Mouse (Mus musculus) heart, adult 2 months (tissue): ENCODE measurements around the gene Prpf6. TPM values are rescaled to one million over a fixed set of nuclear protein-coding genes. Genes with fewer than 3 reads are reported as not detected.

Experiments used
- DNase-seq, 2 experiments: peaks; one replicate each; pipeline ENCODE4 v3.0.0; 2021
- H3K27ac ChIP-seq: fragments of 200-600 bp; 2 replicates; pipeline ENCODE4 v1.8.1; 2022
- H3K27me3 ChIP-seq: fragments of 200-500 bp; 2 replicates; pipeline ENCODE4 v1.6.1; 2012; ENCODE audit warnings: mild to moderate bottlenecking, low read length, inconsistent platforms, mixed read lengths; ENCODE audit not compliant: control insufficient read depth, insufficient read depth
- H3K36me3 ChIP-seq: fragments of 200-500 bp; 2 replicates; pipeline ENCODE4 v1.6.1; 2012; ENCODE audit warnings: low read length, inconsistent platforms; ENCODE audit not compliant: control insufficient read depth, insufficient read depth
- H3K4me1 ChIP-seq: fragments of 200-500 bp; 2 replicates; pipeline ENCODE4 v1.6.1; 2011; ENCODE audit warnings: low read length; ENCODE audit not compliant: control insufficient read depth, insufficient read depth
- H3K4me3 ChIP-seq: fragments of 200-600 bp; 2 replicates; pipeline ENCODE4 v1.8.1; 2022
- H3K79me2 ChIP-seq: fragments of 200-500 bp; replicated peaks from 2 replicates; pipeline ENCODE4 v1.6.1; 2012; ENCODE audit warnings: mild to moderate bottlenecking, inconsistent platforms, low read length, moderate library complexity, mixed read lengths; ENCODE audit not compliant: control insufficient read depth, insufficient read depth
- H3K9ac ChIP-seq: fragments of 200-500 bp; 2 replicates; pipeline ENCODE4 v1.6.1; 2012; ENCODE audit warnings: low read depth, mild to moderate bottlenecking, control low read depth, inconsistent platforms, low read length, mixed read lengths
- CTCF ChIP-seq: fragments of 200-600 bp; IDR thresholded peaks from 2 replicates; pipeline ENCODE4 v1.8.1; 2022; ENCODE audit warnings: antibody characterized with exemption, mild to moderate bottlenecking, moderate library complexity
- EP300 ChIP-seq: fragments of 200-500 bp; IDR thresholded peaks from 2 replicates; pipeline ENCODE4 v1.6.1; 2011; ENCODE audit warnings: low read depth, low read length, control low read depth; ENCODE audit not compliant: insufficient read depth
- POLR2A ChIP-seq: fragments of 200-500 bp; IDR thresholded peaks from 2 replicates; pipeline ENCODE4 v1.6.1; 2011; ENCODE audit warnings: mild to moderate bottlenecking, low read depth, low read length, control low read depth; ENCODE audit not compliant: insufficient read depth
- WGBS: fragments of 180-500 bp; shearing (Covaris S2); methylation state at CpG from one replicate; pipeline ENCODE4 v1.1.7; 2018; 5-methylcytosine and 5-hydroxymethylcytosine counted together
- intact Hi-C: fragments of 180-260 bp; cut with DNase I; formaldehyde crosslinking; loops from one replicate; pipeline ENCODE4 v1.15.1; 2025
- polyA plus RNA-seq: library from polyadenylated mRNA; depleted of rRNA; stranded (reverse); fragments of >200 nt; gene quantifications from 2 replicates; pipeline ENCODE4 v1.2.3, GENCODE M21; 2012
- total RNA-seq, 2 experiments: library from RNA; stranded (reverse); gene quantifications; 2 replicates each; pipeline ENCODE4 v1.2.3; 2021

Prpf6 gene
- total and polyA plus RNA-seq, 3 experiments: 13.8 to 38.6 (median 35.3) TPM

DNA sequence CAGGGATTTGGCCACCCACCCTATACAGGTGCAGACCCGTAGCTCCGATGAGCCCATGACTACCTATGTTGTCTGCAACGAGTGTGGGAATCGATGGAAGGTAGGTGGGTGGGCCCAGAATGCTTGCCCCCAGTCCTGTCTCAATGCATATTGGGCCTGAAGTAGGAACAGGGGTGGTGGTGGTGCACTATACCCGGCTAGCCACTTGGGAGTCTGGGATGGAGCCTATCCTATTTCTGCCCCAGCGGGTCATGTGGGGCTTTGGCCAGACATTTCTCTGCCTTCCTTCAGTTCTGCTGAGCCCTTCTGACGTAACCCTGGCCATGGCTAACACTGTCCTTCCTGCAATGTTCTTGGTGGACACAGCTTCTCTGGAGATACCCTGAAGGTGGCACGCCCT is 95.9 kb downstream of the Prpf6 start:
- intact Hi-C loops: no loop called here
- whole genome bisulfite sequencing: 92% methylated on average over 8 of the region's 8 CpGs
- DNase-seq: peak in 1 of 2 experiments; percentile 1

DNA sequence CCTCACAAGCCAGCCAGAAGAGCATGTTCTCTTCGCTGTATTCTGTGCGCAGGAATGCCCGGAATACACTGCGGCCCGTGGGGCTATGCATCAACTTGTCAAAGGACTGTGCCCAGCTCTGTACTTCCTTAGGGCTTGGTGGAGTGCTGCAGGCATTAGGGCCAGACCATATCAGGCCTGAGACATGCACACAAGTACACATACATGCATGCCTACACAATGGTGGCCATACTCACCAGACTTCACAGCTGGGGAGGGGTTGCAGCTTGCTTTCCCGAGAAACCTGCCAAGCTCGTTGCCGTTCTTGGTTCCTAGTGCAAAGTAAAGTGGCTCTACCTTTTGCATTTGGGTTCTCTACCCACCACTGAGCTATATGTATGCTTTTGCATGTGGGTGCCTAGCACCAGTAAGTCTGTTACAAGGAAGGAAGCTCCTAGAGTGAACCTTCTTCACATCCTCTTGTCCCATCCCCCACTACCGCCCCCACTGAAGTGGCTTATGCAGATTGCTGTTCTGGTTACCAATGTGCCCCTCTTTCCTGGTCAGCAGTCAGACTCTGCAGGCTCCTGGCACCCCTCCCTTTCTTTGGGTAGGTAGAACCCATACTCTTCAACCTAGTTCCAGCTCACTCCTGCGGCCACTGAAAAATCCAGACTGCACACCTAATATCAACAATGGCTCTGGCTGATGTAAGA is 97.9 kb downstream of the Prpf6 start:
- no peak for DNase-seq
- WGBS: 91% methylated on average over 10 of the region's 10 CpGs
- intact Hi-C loops: no loop called here
- Histone ChIP-seq H3K9ac (no peak overlapping the region), H3K36me3 (no peaks in the 10 kb centered on the region), H3K4me1 (peaks cover 1% of the 10 kb centered on the region; the same call in 1 of the 2 replicates), H3K4me3 (no peak overlapping the region), H3K27ac (no peak overlapping the region), H3K27me3 (no peaks in the 10 kb centered on the region), H3K79me2 (no peaks in the 10 kb centered on the region)
- no peak for TF ChIP-seq CTCF

More for the DNA sequence above, 95.9 kb downstream of the Prpf6 start:
- Histone ChIP-seq H3K9ac (no peak overlapping the region), H3K27me3 (no peaks in the 10 kb centered on the region), H3K4me3 (no peak overlapping the region), H3K36me3 (no peaks in the 10 kb centered on the region), H3K27ac (no peak overlapping the region), H3K4me1 (no peaks in the 10 kb centered on the region), H3K79me2 (no peaks in the 10 kb centered on the region)
- TF ChIP-seq POLR2A (no peak), CTCF (no peak), EP300 (no peak)

GRCm38 (mm10) chr2:181691083-181691482 is 99.4 kb downstream of the Prpf6 start:
- 86% methylated on average over 6 of the region's 6 CpGs for WGBS
- H3K9ac ChIP-seq: no peak overlapping the region

GRCm38 (mm10) chr2:181691571-181691970 is 99.9 kb downstream of the Prpf6 start:
- H3K4me3 ChIP-seq: no peak overlapping the region
- no peaks in the 10 kb centered on the region for H3K27me3 ChIP-seq
- H3K27ac ChIP-seq: no peak overlapping the region
- TF ChIP-seq EP300 (no peak), POLR2A (no peak), CTCF (no peak)
- 65% methylated on average over 4 of the region's 4 CpGs for WGBS
- H3K9ac ChIP-seq: no peak overlapping the region
- no peaks in the 10 kb centered on the region for H3K79me2 ChIP-seq
- peaks cover 1% of the 10 kb centered on the region; the same call in 1 of the 2 replicates for H3K4me1 ChIP-seq
- DNase-seq: peak in 1 of 2 experiments; percentile 31
- no peaks in the 10 kb centered on the region for H3K36me3 ChIP-seq
- intact Hi-C loops: no loop called here

More at GRCm38 (mm10) chr2:181691083-181691482, 99.4 kb downstream of the Prpf6 start:
- Histone ChIP-seq H3K36me3 (no peaks in the 10 kb centered on the region), H3K4me3 (no peak overlapping the region), H3K79me2 (no peaks in the 10 kb centered on the region), H3K27ac (no peak overlapping the region), H3K27me3 (no peaks in the 10 kb centered on the region), H3K4me1 (peaks cover 1% of the 10 kb centered on the region; the same call in 1 of the 2 replicates)
- intact Hi-C loops: no loop called here
- TF ChIP-seq POLR2A (no peak), EP300 (no peak), CTCF (no peak)
- no peak for DNase-seq

GRCm38 (mm10) chr2:181692304-181692703 is 100.6 kb downstream of the Prpf6 start:
- H3K36me3 ChIP-seq: no peaks in the 10 kb centered on the region
- no peaks in the 10 kb centered on the region for H3K79me2 ChIP-seq
- peaks cover 1% of the 10 kb centered on the region; the same call in 1 of the 2 replicates for H3K4me1 ChIP-seq
- H3K4me3 ChIP-seq: no peak overlapping the region
- intact Hi-C loops: no loop called here
- no peak overlapping the region for H3K9ac ChIP-seq
- H3K27me3 ChIP-seq: no peaks in the 10 kb centered on the region
- WGBS: 91% methylated on average over 3 of the region's 3 CpGs
- no peak overlapping the region for H3K27ac ChIP-seq
- no peak for DNase-seq
- no peak for TF ChIP-seq EP300

DNA sequence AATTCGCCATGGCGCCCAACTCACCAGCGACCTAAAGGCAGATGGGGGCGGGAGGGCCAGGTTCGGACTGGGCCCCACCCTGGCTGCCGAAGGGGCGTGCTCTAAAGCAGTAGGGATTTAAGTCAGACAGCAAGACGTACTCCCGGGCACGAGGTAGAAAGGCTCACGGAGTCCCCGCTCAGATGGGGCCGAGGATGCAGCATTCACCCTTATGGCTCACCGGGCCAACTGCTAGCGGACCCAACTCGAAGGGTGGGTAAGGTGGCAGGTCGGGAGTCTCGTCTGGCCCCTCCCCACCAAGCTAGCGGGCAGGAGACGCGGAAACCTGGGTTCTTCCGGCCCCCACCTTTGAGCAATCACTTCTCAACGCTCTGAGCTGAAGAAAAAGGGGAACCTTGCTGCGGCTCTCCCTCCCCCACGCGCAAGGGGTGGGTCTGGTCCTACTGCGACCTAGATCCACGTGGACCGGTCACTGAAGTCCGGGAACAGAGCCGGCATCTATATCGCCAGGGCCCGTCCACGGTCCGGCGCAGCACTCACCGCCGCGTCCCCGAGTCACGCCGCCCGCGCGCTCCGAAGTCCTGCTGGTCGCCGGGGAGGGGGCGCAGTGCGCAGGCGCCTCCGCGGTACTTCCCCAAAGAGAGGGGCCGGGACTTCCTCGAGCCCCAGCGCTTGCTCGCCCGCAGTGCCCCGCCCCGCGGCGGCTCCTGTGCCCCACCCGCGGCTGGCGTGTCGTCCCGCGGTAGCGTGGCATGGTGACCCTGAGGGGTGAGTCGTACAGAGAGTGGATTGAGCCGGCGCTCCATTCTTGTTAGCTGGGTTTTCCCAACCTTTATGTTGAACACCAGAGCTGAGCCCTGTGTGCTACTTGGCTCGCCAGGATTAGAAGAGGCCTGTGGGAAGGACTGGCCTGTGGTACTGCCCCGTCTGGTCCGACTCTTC is 101.9 kb downstream of the Prpf6 start, which contains the start of gene Rgs19:
TSS of gene Rgs19 (minus strand) at position 639 of the 942 bp plus-strand sequence.
- Histone ChIP-seq H3K4me3 (peak within 1 kb of the TSS; percentile 61), H3K9ac (peak within 1 kb of the TSS; percentile 83), H3K36me3 (no peaks in the 10 kb centered on the region), H3K27ac (peak within 1 kb of the TSS; percentile 66), H3K27me3 (no peaks in the 10 kb centered on the region), H3K4me1 (peaks cover 1% of the 10 kb centered on the region; the same call in 1 of the 2 replicates), H3K79me2 (no peaks in the 10 kb centered on the region)
- 1% methylated on average over 75 of the region's 75 CpGs for WGBS
- DNase-seq: peak; percentile 90 to 94
- TF ChIP-seq CTCF (peak; percentile 27), EP300 (no peak), POLR2A (peak; percentile 37)
- intact Hi-C loops: no loop called here
